ENCODE assay signal across 8 mouse cellular contexts in the genomic region with DNA sequence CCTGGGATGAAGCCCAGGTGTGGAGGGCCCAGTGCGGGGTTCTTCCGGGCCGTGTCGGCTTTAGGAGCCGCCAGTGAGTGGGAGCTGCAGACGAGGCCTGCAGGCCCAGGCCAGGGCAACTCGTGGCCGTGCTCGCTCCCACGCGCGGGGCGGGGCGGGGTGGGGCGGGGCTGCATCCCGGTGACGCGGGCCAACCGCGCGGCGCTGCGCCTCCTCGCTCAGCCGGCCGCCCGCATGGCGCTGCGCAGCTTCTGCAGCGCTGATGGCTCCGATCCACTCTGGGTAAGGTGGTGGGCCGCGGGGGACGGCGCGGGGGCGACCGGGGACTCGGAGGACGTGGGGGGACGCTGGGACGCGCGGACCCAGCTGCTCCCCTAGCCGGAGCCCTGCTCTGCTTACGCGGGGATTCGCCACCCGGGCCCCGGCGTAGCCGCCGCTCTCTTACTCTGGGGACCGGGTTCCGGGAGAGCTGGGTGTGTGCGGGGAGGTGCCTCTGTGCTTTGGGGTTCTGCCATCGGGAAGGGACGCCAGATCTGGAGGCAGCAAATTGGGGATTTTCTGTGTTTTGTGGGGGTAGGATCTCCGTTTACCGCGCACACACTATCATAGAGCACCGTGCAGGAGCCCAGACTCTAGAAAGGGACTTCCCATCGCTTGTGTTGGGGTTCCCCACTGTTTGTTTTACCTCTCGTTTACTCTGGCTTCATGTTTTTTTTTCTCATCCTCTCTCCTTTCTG. TPM values are rescaled to one million over a fixed set of nuclear protein-coding genes. Genes with fewer than 3 reads are reported as not detected.
DNase-seq lines count a peak whose midpoint lies in the region; ATAC-seq and TF ChIP-seq lines count a peak whose summit lies in the region.

Gene Abcc1 (plus strand): TSS at position 197 of the 737 bp plus-strand sequence.

- ATAC-seq in forebrain, embryonic 13.5 days = peak; percentile 98
- peak; percentile 92 for ATAC-seq in heart, postnatal 0 days (ENCODE audit: insufficient read depth, low read depth)
- peak; percentile 99 for ATAC-seq in neural tube, embryonic 15.5 days (ENCODE audit: low FRiP score)

- peak within 1 kb of the TSS; percentile 82 for H3K4me3 ChIP-seq in forebrain, embryonic 13.5 days
- H3K4me3 ChIP-seq in heart, postnatal 0 days (ENCODE audit: low read depth, low read length) = peak within 1 kb of the TSS; percentile 79
- peak within 1 kb of the TSS; percentile 83 for H3K4me3 ChIP-seq in neural tube, embryonic 15.5 days (replicated peaks)

- TF ChIP-seq EP300 in heart, postnatal 0 days (IDR thresholded peaks at IDR 0.05; ENCODE audit: low read depth) = no peak

- DNase-seq in CD8-positive naive resting alpha-beta T cell, adult 2 months (ENCODE audit: low read depth in 2 of 2, low spot score in 2 of 2) = peak; percentile 37 to 47
- peak; percentile 54 for DNase-seq in c-Kit-positive CD71-positive TER-119-positive erythroid progenitor cells, embryonic 14.5 days (ENCODE audit: low spot score)
- peak; percentile 44 for DNase-seq in heart, postnatal 0 days (ENCODE audit: low spot score)
- peak; percentile 76 for DNase-seq in layer of hippocampus, adult 11-12 months (ENCODE audit: low spot score)
- DNase-seq in lung, adult 18-20 months = peak; percentile 61 to 67
- DNase-seq in testis, postnatal 10 days (ENCODE audit: low spot score) = peak; percentile 86

- H3K27me3 ChIP-seq in forebrain, embryonic 13.5 days = no peaks in the 10 kb centered on the region
- H3K27me3 ChIP-seq in heart, postnatal 0 days (ENCODE audit: control insufficient read depth, insufficient read depth, low read length) = peaks cover 23% of the 10 kb centered on the region
- H3K27me3 ChIP-seq in neural tube, embryonic 15.5 days (replicated peaks) = no peaks in the 10 kb centered on the region

- peaks cover 7% of the 10 kb centered on the region; the same call in 1 of the 2 replicates for H3K4me1 ChIP-seq in forebrain, embryonic 13.5 days
- H3K4me1 ChIP-seq in heart, postnatal 0 days (ENCODE audit: control insufficient read depth, insufficient read depth) = 0 out of 2 replicates have a peak, but pooled peaks cover 13% of the 10 kb centered on the region
- peaks cover 23% of the 10 kb centered on the region for H3K4me1 ChIP-seq in neural tube, embryonic 15.5 days

- no peaks in the 10 kb centered on the region for H3K9me3 ChIP-seq in forebrain, embryonic 13.5 days (replicated peaks)
- H3K9me3 ChIP-seq in heart, postnatal 0 days (replicated peaks; ENCODE audit: control insufficient read depth, low read length) = no peaks in the 10 kb centered on the region
- H3K9me3 ChIP-seq in neural tube, embryonic 15.5 days (replicated peaks) = no peaks in the 10 kb centered on the region

- peak within 1 kb of the TSS; percentile 88 for H3K4me2 ChIP-seq in forebrain, embryonic 13.5 days
- H3K4me2 ChIP-seq in heart, postnatal 0 days (ENCODE audit: low read depth, low read length) = peak within 1 kb of the TSS; percentile 74
- H3K4me2 ChIP-seq in neural tube, embryonic 15.5 days = peak within 1 kb of the TSS; percentile 93

- no peak within 1 kb of the TSS for H3K27ac ChIP-seq in forebrain, embryonic 13.5 days
- no peak within 1 kb of the TSS for H3K27ac ChIP-seq in heart, postnatal 0 days (ENCODE audit: low read depth)
- H3K27ac ChIP-seq in neural tube, embryonic 15.5 days (replicated peaks) = peak within 1 kb of the TSS; percentile 76

- no peak for TF ChIP-seq CTCF in heart, postnatal 0 days (IDR thresholded peaks at IDR 0.05; ENCODE audit: low read depth)

- WGBS in forebrain, embryonic 13.5 days = under 1% methylated on average over 49 of the region's 64 CpGs
- under 1% methylated on average over 47 of the region's 64 CpGs for whole genome bisulfite sequencing in heart, postnatal 0 days
- WGBS in neural tube, embryonic 15.5 days = under 1% methylated on average over 60 of the region's 64 CpGs

- no peaks in the 10 kb centered on the region for H3K36me3 ChIP-seq in forebrain, embryonic 13.5 days (ENCODE audit: poor library complexity, severe bottlenecking)
- H3K36me3 ChIP-seq in heart, postnatal 0 days (replicated peaks; ENCODE audit: control insufficient read depth, insufficient read depth, low read length) = no peaks in the 10 kb centered on the region
- H3K36me3 ChIP-seq in neural tube, embryonic 15.5 days = no peaks in the 10 kb centered on the region

- H3K9ac ChIP-seq in forebrain, embryonic 13.5 days = peak within 1 kb of the TSS; percentile 86
- peak within 1 kb of the TSS; percentile 58 for H3K9ac ChIP-seq in heart, postnatal 0 days (replicated peaks; ENCODE audit: low read depth, low read length)
- peak within 1 kb of the TSS; percentile 81 for H3K9ac ChIP-seq in neural tube, embryonic 15.5 days (replicated peaks)

RNA-seq across cellular contexts. Expression of gene Abcc1, which starts in this region (rescaled TPM):
- 8.3 and 8.6 TPM in 2 replicates for polyA plus RNA-seq in forebrain, embryonic 13.5 days (2015; fragmentation: Nextera tagmentation; extraction: Ambion mirVana)
- total RNA-seq in heart, postnatal 0 days (2014; rRNA removed; ENCODE audit: low replicate concordance) = 6.7 and 6.8 TPM in 2 replicates
- polyA plus RNA-seq in heart, postnatal 0 days (2015; fragmentation: Nextera tagmentation; extraction: Ambion mirVana) = 2.0 and 2.9 TPM in 2 replicates
- 8.8 and 10.1 TPM in 2 replicates for polyA plus RNA-seq in neural tube, embryonic 15.5 days (2015; fragmentation: Nextera tagmentation; extraction: Ambion mirVana)
